Mouse (Mus musculus) lung, postnatal 10 days (tissue): Measurements from ENCODE around the gene Mup18.
"Not testable (repeated sequence)": the region's sequence is repeated elsewhere in the genome, so short reads cannot be mapped to it uniquely, and the experiment has no call there.

Experiments used
- DNase-seq: peaks from one replicate; pipeline ENCODE4 v3.0.0; 2021

Gene Mup18

GRCm38 (mm10) chr4:61674036-61674435, at the start of gene Mup18:
TSS of gene Mup18 (minus strand) at chr4:61674136.
- DNase-seq, result not testable (repeated sequence)

GRCm38 (mm10) chr4:61714296-61714695, 40.4 kb upstream of the Mup18 start:
- DNase-seq, result not testable (repeated sequence)
